In the genomic region with DNA sequence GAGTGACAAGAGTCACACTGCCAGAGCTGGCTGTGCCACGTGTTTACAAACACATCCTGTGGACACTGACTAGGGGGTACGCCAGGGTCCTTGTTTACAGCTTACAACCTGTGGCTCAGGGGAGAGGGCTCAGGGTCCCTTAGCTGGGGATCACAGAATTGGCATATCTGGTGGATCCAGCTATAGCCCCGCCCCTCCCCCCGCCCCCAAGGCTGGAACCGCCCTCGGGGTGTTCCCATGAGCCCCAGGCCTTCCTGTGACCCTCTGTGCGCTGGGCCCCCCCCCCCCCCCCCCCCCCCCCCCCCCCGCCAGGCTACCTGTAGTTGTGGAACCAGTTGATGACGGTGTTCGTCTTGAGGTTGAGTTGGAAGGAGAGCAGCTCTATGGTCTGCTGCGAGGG, we compare ENCODE assay signal across 10 mouse cellular contexts. TPM values are rescaled to one million over a fixed set of nuclear protein-coding genes. Genes with fewer than 3 reads are reported as not detected.
DNase-seq lines count a peak whose midpoint lies in the region; ATAC-seq and TF ChIP-seq lines count a peak whose summit lies in the region.
"Had no signal": no experiment of that assay in that cellular context is flagged by ENCODE, and none has a peak within 500 bp of the region (broad histone marks: within the 10 kb centered on the region; RNA-seq: fewer than 3 reads in every experiment).

No protein-coding gene starts in this region.

- H3K36me3 ChIP-seq in heart, embryonic 15.5 days, result peaks cover 7% of the 10 kb centered on the region; the same call in 1 of the 2 replicates
- H3K36me3 ChIP-seq in limb, embryonic 11.5 days (ENCODE audit: control insufficient read depth, insufficient read depth, low read length), result no peaks in the 10 kb centered on the region

- no peak overlapping the region for H3K9ac ChIP-seq in heart, embryonic 15.5 days
- peak overlapping the region; percentile 43 for H3K9ac ChIP-seq in limb, embryonic 11.5 days (ENCODE audit: low read length)

- H3K4me3 ChIP-seq in heart, embryonic 15.5 days, result no peak overlapping the region
- no peak overlapping the region for H3K4me3 ChIP-seq in limb, embryonic 11.5 days (ENCODE audit: low read depth, low read length)
- no peak overlapping the region for H3K4me3 ChIP-seq in cerebellum, adult 2 months (replicated peaks; ENCODE audit: insufficient read depth, low read depth, low read length)

- 16% methylated on average over 6 of the region's 11 CpGs for WGBS in heart, embryonic 15.5 days
- 6% methylated on average over 3 of the region's 11 CpGs for WGBS in limb, embryonic 11.5 days
- 21% methylated on average over 4 of the region's 11 CpGs for WGBS in cerebellum, adult 2 months

- no peak for TF ChIP-seq POLR2A in cerebellum, adult 2 months (IDR thresholded peaks at IDR 0.05; ENCODE audit: borderline replicate concordance, insufficient read depth, low read length)

- H3K4me2 ChIP-seq in heart, embryonic 15.5 days, result 0 out of 2 replicates have a peak overlapping the region, but pooled peaks have one; percentile 25
- peak overlapping the region; percentile 38 for H3K4me2 ChIP-seq in limb, embryonic 11.5 days (ENCODE audit: low read depth, severe bottlenecking)

- no peak for TF ChIP-seq CTCF in cerebellum, adult 2 months (IDR thresholded peaks at IDR 0.05; ENCODE audit: borderline replicate concordance, insufficient read depth, low read depth, low read length)

- ATAC-seq in heart, embryonic 15.5 days (replicated peaks; ENCODE audit: insufficient number of reproducible peaks, insufficient read depth, low FRiP score, low read depth), result no peak
- ATAC-seq in limb, embryonic 11.5 days (ENCODE audit: insufficient number of reproducible peaks, low FRiP score, low TSS enrichment, low read depth), result no peak

- no peaks in the 10 kb centered on the region for H3K27me3 ChIP-seq in heart, embryonic 15.5 days
- no peaks in the 10 kb centered on the region for H3K27me3 ChIP-seq in limb, embryonic 11.5 days (ENCODE audit: control insufficient read depth, insufficient read depth, low read length)
- no peaks in the 10 kb centered on the region for H3K27me3 ChIP-seq in cerebellum, adult 2 months (ENCODE audit: control insufficient read depth, insufficient read depth, low read length)

- no peak overlapping the region for H3K27ac ChIP-seq in heart, embryonic 15.5 days
- no peak overlapping the region for H3K27ac ChIP-seq in limb, embryonic 11.5 days (replicated peaks; ENCODE audit: low read depth, low read length)
- no peak overlapping the region for H3K27ac ChIP-seq in cerebellum, adult 2 months (ENCODE audit: insufficient read depth, low read length)
- H3K27ac ChIP-seq: kidney, postnatal 0 days had no signal

- H3K4me1 ChIP-seq in heart, embryonic 15.5 days (replicated peaks), result no peaks in the 10 kb centered on the region; the same call in 1 of the 2 replicates
- H3K4me1 ChIP-seq in limb, embryonic 11.5 days (ENCODE audit: control insufficient read depth, insufficient read depth, low read length), result 0 out of 2 replicates have a peak, but pooled peaks cover 2% of the 10 kb centered on the region
- no peaks in the 10 kb centered on the region for H3K4me1 ChIP-seq in cerebellum, adult 2 months (ENCODE audit: control insufficient read depth, insufficient read depth, low read length)

- no peaks in the 10 kb centered on the region; the same call in 1 of the 2 replicates for H3K9me3 ChIP-seq in heart, embryonic 15.5 days (replicated peaks)
- H3K9me3 ChIP-seq in limb, embryonic 11.5 days (ENCODE audit: control insufficient read depth, low read length), result no peaks in the 10 kb centered on the region

- no peak for DNase-seq in heart, adult 8-10 months (ENCODE audit: low spot score)
- DNase-seq in 416B (ENCODE audit: low read depth) (peak; percentile 19), NIH3T3 (ENCODE audit: low read depth) (peak; percentile 33), MN1 (ENCODE audit: low spot score) (no peak)
- DNase-seq in limb, embryonic 11.5 days (ENCODE audit: low spot score), result no peak
- no peak for DNase-seq in cerebellum, adult 2 months
- DNase-seq: heart, postnatal 10 days; right cerebral cortex, postnatal 14 days had no signal

RNA-seq across cellular contexts. Expression of a gene that starts 15.5 kb away (rescaled TPM):
- polyA plus RNA-seq in heart, embryonic 15.5 days (2015; fragmentation: Nextera tagmentation; extraction: Ambion mirVana), result 15.1 and 18.2 TPM in 2 replicates
- total RNA-seq in heart, adult 8-10 months (2022), result 10 to 100 TPM in 1 of 4 experiments, 1 to 10 TPM in 3; 8.6 to 10.1 (median 9.1) TPM
- 35.3 and 36.8 TPM in 2 replicates for polyA plus RNA-seq in limb, embryonic 11.5 days (2014; fragmentation: Nextera tagmentation; extraction: Ambion mirVana)
- polyA plus RNA-seq in cerebellum, adult 2 months (2012; rRNA removed), result 17.6 and 19.0 TPM in 2 replicates

RNA-seq across cellular contexts. Expression of a gene that starts 26.9 kb away (rescaled TPM):
- polyA plus RNA-seq in heart, embryonic 15.5 days (2015; fragmentation: Nextera tagmentation; extraction: Ambion mirVana), result 13.2 and 18.5 TPM in 2 replicates
- total RNA-seq in heart, adult 8-10 months (2022), result 10 to 100 TPM; 19.2 to 23.0 (median 22.3) TPM
- 10.2 and 11.0 TPM in 2 replicates for polyA plus RNA-seq in limb, embryonic 11.5 days (2014; fragmentation: Nextera tagmentation; extraction: Ambion mirVana)
- polyA plus RNA-seq in cerebellum, adult 2 months (2012; rRNA removed), result 30.8 and 31.7 TPM in 2 replicates

Comparison
In these comparisons a context has a peak if more than half of its experiments do, and no peak if none do; other contexts are left out.
1. DNase-seq: peak in 416B (single experiment) and NIH3T3 (single experiment); none in heart, adult 8-10 months (single experiment), limb, embryonic 11.5 days (single experiment), MN1 (single experiment) and cerebellum, adult 2 months (0 of 2).